Mouse (Mus musculus): Measurements from ENCODE around the gene Dusp10. TPM values are rescaled to one million over a fixed set of nuclear protein-coding genes. Genes with fewer than 3 reads are reported as not detected.
A peak's percentile ranks its signal among the peaks of the same experiment; 100 is the strongest.

Dusp10 gene
- polyA plus RNA-seq, 1 experiment from 2014 or later: 13.0 TPM

- H3K9me3 ChIP-seq (ENCODE audit: control insufficient read depth, low read length): no peaks in the 10 kb centered on the region
- DNase-seq (ENCODE audit: low spot score) (no peak), ATAC-seq (replicated peaks; ENCODE audit: low FRiP score, low TSS enrichment, low read depth) (no peak)
- H3K27ac ChIP-seq (ENCODE audit: low read depth): no peak overlapping the region
- H3K36me3 ChIP-seq (ENCODE audit: control insufficient read depth, insufficient read depth, low read length): no peaks in the 10 kb centered on the region
- no peak overlapping the region for H3K4me2 ChIP-seq (ENCODE audit: low read length)
- H3K9ac ChIP-seq (ENCODE audit: low read length): no peak overlapping the region
- WGBS: 35% methylated on average over 1 of the region's 1 CpGs
- no peaks in the 10 kb centered on the region for H3K27me3 ChIP-seq (replicated peaks; ENCODE audit: control insufficient read depth, insufficient read depth, low read length)
- H3K4me3 ChIP-seq (ENCODE audit: low read depth, low read length): no peak overlapping the region
- H3K4me1 ChIP-seq (replicated peaks; ENCODE audit: control insufficient read depth, insufficient read depth, low read length): no peaks in the 10 kb centered on the region
Measured at GRCm38 (mm10) chr1:184108254-184108653, 95.2 kb downstream of the Dusp10 start.

GRCm38 (mm10) chr1:184117586-184117985, 104.5 kb downstream of the Dusp10 start:
- 0 out of 2 replicates have a peak, but pooled peaks cover 3% of the 10 kb centered on the region for H3K4me1 ChIP-seq (replicated peaks; ENCODE audit: control insufficient read depth, insufficient read depth, low read length)

GRCm38 (mm10) chr1:184117991-184118390, 104.9 kb downstream of the Dusp10 start:
- ATAC-seq (replicated peaks; ENCODE audit: low FRiP score, low TSS enrichment, low read depth) (no peak), DNase-seq (ENCODE audit: low spot score) (no peak)
- Histone ChIP-seq H3K27me3 (replicated peaks; ENCODE audit: control insufficient read depth, insufficient read depth, low read length) (no peaks in the 10 kb centered on the region), H3K4me3 (ENCODE audit: low read depth, low read length) (no peak overlapping the region), H3K9ac (ENCODE audit: low read length) (no peak overlapping the region), H3K4me1 (replicated peaks; ENCODE audit: control insufficient read depth, insufficient read depth, low read length) (0 out of 2 replicates have a peak, but pooled peaks cover 3% of the 10 kb centered on the region), H3K4me2 (ENCODE audit: low read length) (no peak overlapping the region), H3K9me3 (ENCODE audit: control insufficient read depth, low read length) (no peaks in the 10 kb centered on the region), H3K36me3 (ENCODE audit: control insufficient read depth, insufficient read depth, low read length) (no peaks in the 10 kb centered on the region), H3K27ac (ENCODE audit: low read depth) (no peak overlapping the region)
- 66% methylated on average over 2 of the region's 2 CpGs for WGBS

More at GRCm38 (mm10) chr1:184117586-184117985, 104.5 kb downstream of the Dusp10 start:
- DNase-seq (ENCODE audit: low spot score) (peak; percentile 41), ATAC-seq (replicated peaks; ENCODE audit: low FRiP score, low TSS enrichment, low read depth) (no peak)
- no peak overlapping the region for H3K9ac ChIP-seq (ENCODE audit: low read length)
- H3K9me3 ChIP-seq (ENCODE audit: control insufficient read depth, low read length): no peaks in the 10 kb centered on the region
- H3K4me3 ChIP-seq (ENCODE audit: low read depth, low read length): no peak overlapping the region
- no peak overlapping the region for H3K27ac ChIP-seq (ENCODE audit: low read depth)
- H3K27me3 ChIP-seq (replicated peaks; ENCODE audit: control insufficient read depth, insufficient read depth, low read length): no peaks in the 10 kb centered on the region
- no peak overlapping the region for H3K4me2 ChIP-seq (ENCODE audit: low read length)
- no peaks in the 10 kb centered on the region for H3K36me3 ChIP-seq (ENCODE audit: control insufficient read depth, insufficient read depth, low read length)
- WGBS: 57% methylated on average over 7 of the region's 7 CpGs

DNA sequence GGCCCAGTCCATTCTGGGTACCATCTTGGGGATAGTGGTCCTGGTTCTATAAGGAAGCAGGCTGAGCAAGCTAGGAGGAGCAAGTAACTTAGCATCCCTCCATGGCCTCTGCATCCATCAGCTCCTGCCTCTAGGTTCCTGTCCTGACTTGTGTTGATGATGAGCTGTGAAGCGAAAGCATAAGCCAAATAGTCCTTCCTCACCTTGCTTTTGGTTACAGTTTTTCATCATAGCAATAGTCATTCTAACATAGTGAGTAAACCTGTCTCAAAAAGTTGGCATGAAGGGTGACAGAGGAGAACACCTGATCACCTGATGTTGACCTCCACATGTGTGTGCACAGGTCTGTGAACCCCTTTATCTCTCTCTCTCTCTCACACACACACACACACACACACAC, 105.5 kb downstream of the Dusp10 start:
- Histone ChIP-seq H3K27me3 (replicated peaks; ENCODE audit: control insufficient read depth, insufficient read depth, low read length) (no peaks in the 10 kb centered on the region), H3K4me1 (replicated peaks; ENCODE audit: control insufficient read depth, insufficient read depth, low read length) (0 out of 2 replicates have a peak, but pooled peaks cover 3% of the 10 kb centered on the region), H3K9ac (ENCODE audit: low read length) (no peak overlapping the region), H3K9me3 (ENCODE audit: control insufficient read depth, low read length) (no peaks in the 10 kb centered on the region), H3K4me2 (ENCODE audit: low read length) (no peak overlapping the region), H3K4me3 (ENCODE audit: low read depth, low read length) (no peak overlapping the region), H3K36me3 (ENCODE audit: control insufficient read depth, insufficient read depth, low read length) (no peaks in the 10 kb centered on the region), H3K27ac (ENCODE audit: low read depth) (no peak overlapping the region)
- DNase-seq (ENCODE audit: low spot score) (no peak), ATAC-seq (replicated peaks; ENCODE audit: low FRiP score, low TSS enrichment, low read depth) (no peak)
- WGBS: 71% methylated on average over 1 of the region's 1 CpGs

Other genes starting within 250 kb of the Dusp10 start
- gene 1700056E22Rik, start 21.0 kb downstream of the Dusp10 start, polyA plus RNA-seq (2014; fragmentation: Nextera tagmentation; extraction: Ambion mirVana): 0.93 and 1.6 TPM in 2 replicates